Mouse (Mus musculus): ENCODE data around the gene Mib2. TPM values are rescaled to one million over a fixed set of nuclear protein-coding genes. Genes with fewer than 3 reads are reported as not detected.
A peak's percentile ranks its signal among the peaks of the same experiment; 100 is the strongest.
"Not testable (repeated sequence)": the region's sequence is repeated elsewhere in the genome, so short reads cannot be mapped to it uniquely, and the experiment has no call there.

Mib2 gene
- polyA plus RNA-seq, 1 experiment from 2014 or later = 36.7 TPM

DNA sequence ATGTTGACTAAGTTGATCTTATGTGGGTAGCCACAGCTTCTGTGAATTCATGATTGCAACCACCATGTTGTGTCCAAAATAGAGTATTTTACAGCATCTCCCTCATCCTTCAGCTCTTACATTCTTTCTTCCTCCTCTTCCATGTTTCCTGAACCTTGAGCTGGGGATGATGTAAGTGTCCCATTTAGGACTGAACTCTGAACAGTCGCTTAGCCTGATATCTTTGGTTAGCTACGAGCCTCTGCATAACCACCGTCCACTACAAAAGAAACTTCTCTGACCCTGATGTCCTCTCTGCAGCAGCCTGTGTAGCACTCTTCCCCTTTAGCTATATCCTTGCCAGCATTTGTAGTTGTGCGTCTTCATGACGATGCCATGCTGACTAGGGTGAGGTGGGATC, 23.3 kb downstream of the Mib2 start:
- no peaks in the 10 kb centered on the region for H3K9me3 ChIP-seq
- H3K27me3 ChIP-seq = no peaks in the 10 kb centered on the region; the same call in 1 of the 2 replicates
- H3K4me2 ChIP-seq = no peak overlapping the region
- 96% methylated on average over 5 of the region's 5 CpGs for WGBS
- peaks cover 87% of the 10 kb centered on the region for H3K36me3 ChIP-seq
- ATAC-seq (ENCODE audit: insufficient number of reproducible peaks, insufficient read depth, low FRiP score, low TSS enrichment, low read depth) = no peak
- H3K9ac ChIP-seq = no peak overlapping the region
- H3K4me1 ChIP-seq = no peaks in the 10 kb centered on the region
- H3K4me3 ChIP-seq = no peak overlapping the region
- H3K27ac ChIP-seq = no peak overlapping the region

DNA sequence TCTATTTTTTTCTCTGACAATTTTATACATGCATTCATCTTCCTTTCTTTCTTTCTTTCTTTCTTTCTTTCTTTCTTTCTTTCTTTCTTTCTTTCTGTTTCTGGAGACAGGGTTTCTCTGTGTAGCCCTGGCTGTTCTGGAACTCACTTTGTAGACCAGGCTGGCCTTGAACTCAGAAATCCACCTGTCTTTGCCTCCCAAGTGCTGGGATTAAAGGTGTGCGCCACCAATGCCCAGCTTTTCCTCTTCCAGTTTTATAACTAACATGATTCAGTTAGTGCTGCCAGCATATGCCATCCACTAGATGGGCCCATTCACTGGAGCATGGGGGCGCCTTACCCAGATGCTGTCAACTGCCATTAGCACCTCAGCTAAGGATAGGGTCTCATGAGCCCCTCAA, 23.7 kb downstream of the Mib2 start, which contains the start of gene Gm10563:
Gene Gm10563, minus strand, starts transcription at position 101 of the 400 bp plus-strand sequence.
- H3K27me3 ChIP-seq; H3K4me1 ChIP-seq; H3K4me2 ChIP-seq; ATAC-seq (ENCODE audit: insufficient number of reproducible peaks, insufficient read depth, low FRiP score, low TSS enrichment, low read depth); H3K9ac ChIP-seq; H3K27ac ChIP-seq; H3K9me3 ChIP-seq; H3K4me3 ChIP-seq: not testable (repeated sequence)
- peaks cover 87% of the 10 kb centered on the region for H3K36me3 ChIP-seq
- WGBS = 94% methylated on average over 2 of the region's 2 CpGs

DNA sequence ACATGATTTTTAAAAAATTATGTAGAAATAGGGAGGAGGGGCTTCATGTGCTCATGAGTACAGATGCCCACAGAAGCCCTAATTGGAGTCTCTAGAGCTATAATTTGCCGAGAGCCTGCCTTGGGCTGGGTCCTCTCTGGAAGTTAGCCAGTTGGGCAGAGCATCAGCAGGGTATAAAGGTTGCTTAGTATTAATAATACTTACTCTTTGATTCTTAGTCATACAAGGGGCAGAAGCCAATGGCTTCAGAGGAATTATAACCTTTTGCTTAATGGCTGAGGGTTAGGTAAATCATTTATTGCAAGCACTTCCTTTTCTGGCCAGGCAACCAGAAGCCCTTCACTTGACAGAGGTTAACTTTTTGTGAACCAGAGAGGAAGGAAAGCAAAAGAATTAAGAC, 25.5 kb downstream of the Mib2 start:
- Histone ChIP-seq H3K4me3 (no peak overlapping the region), H3K4me1 (no peaks in the 10 kb centered on the region), H3K36me3 (peaks cover 83% of the 10 kb centered on the region), H3K9me3 (no peaks in the 10 kb centered on the region), H3K9ac (no peak overlapping the region), H3K27me3 (no peaks in the 10 kb centered on the region), H3K27ac (no peak overlapping the region), H3K4me2 (no peak overlapping the region)
- no peak for ATAC-seq (ENCODE audit: insufficient number of reproducible peaks, insufficient read depth, low FRiP score, low TSS enrichment, low read depth)
- 84% methylated on average over 1 of the region's 1 CpGs for WGBS

DNA sequence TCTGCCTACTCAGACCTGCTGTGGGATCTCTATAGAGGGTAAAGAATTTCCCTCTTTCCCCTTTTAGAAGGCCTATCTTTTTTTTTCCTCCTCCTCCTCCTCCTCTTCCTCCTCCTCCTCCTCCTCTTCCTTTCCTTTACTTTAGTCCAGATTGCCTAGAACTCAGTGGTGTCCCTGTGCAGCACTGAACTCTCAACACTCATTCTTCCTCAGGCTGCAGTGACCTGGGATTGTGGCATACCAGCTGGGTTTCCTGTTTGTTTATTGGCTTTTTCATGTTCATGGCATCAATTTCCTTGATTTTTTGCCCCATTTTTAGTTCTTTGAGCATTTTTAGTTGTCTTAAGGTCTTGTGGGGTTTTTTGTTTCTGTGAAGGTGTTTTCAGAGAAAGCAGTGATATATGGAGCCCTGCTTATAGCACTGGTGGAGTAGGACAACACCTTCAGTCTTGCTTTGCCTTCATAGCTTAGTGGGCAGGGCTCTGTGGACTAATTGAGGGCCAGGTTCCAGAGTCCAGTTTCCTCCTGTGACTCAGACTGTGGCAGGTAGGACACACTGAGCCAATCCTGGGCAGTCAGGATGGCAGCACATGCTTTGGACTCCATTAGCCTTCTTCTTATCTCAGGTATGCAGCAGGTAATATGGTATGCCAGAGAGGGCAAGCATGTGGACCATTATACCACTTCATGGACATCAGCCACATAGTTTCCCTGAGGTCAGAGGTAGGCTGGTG, 33.1 kb downstream of the Mib2 start:
- no peak for ATAC-seq (ENCODE audit: insufficient number of reproducible peaks, insufficient read depth, low FRiP score, low TSS enrichment, low read depth)
- Histone ChIP-seq H3K9ac (no peak overlapping the region), H3K9me3 (no peaks in the 10 kb centered on the region), H3K27ac (no peak overlapping the region), H3K36me3 (peaks cover 87% of the 10 kb centered on the region), H3K4me2 (no peak overlapping the region), H3K4me1 (no peaks in the 10 kb centered on the region), H3K4me3 (no peak overlapping the region), H3K27me3 (no peaks in the 10 kb centered on the region)

DNA sequence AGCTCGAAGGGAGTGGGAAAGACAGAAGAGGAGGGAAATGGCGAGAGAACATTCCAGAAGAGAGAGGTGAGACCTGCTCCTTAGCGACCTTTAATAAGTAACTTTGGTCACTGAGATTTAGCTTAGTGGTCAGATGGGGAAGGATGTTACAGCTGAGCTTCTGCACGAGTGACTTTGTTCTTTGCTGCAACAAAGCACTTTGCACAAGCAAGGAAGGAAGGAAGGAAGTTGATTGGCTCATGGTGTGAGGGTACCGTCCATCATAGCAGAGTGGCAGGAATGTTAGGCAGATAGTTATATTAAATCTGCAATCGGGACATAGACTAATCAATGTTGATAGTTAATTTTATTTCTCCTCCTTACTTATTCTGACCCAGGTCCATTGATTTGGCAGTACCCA, 38.7 kb downstream of the Mib2 start:
- no peak for ATAC-seq (ENCODE audit: insufficient number of reproducible peaks, insufficient read depth, low FRiP score, low TSS enrichment, low read depth)
- H3K27me3 ChIP-seq = no peaks in the 10 kb centered on the region
- H3K9me3 ChIP-seq = no peaks in the 10 kb centered on the region
- H3K36me3 ChIP-seq = peaks cover 73% of the 10 kb centered on the region
- H3K4me2 ChIP-seq = no peak overlapping the region
- H3K9ac ChIP-seq = no peak overlapping the region
- H3K4me1 ChIP-seq = 0 out of 2 replicates have a peak, but pooled peaks cover 2% of the 10 kb centered on the region
- no peak overlapping the region for H3K27ac ChIP-seq
- H3K4me3 ChIP-seq = no peak overlapping the region
- WGBS = 89% methylated on average over 6 of the region's 6 CpGs

DNA sequence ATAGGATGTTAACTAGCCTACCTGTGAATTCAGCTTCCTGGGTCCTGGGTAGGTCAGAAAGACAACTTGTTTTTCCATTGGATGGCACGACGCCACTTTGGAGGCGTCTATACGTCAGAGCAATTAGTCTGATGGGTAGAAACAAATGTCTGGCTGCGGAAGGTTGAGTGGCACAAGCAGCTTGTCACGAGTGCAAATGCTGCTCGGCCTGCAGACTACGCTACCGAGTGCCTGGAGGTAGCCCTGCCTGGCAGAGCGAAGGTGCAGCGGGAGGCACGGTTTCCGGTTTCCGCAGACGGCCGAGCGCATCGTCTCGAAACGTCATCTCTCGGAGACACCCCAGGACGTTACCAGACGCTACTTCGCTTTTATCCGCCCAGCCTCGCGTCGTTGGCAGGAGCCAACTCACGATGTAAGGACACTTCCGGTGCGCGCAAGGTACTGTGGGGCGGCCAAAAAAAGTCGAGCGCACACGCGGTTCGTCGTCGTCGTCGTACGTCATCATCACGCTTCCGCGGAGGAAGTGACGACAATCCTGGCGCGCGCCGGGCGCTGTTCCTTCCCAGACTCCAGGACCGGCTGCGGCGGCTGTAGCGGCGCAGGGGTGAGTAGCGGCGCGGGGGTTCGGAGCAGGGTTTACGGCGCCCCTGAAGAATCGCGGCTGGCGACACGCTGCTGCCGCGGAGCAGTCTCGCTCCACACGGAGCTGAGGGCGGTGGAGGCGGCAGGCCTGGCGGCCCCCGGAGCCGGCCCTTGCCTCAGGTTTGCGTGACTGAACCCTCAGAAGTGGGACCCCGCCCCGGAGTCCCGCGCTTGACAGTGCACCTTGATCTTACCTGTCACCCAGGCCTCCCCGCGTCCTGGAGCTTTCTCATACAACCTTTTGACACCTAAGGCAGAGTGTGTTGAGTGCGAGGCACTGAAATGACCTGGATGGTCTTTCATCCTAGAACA, 44.4 kb downstream of the Mib2 start, which contains the start of gene Cdk11b:
Gene Cdk11b, plus strand, starts transcription at position 517 of the 954 bp plus-strand sequence.
- H3K27ac ChIP-seq = peak within 1 kb of the TSS; percentile 95
- peak; percentile 99 for ATAC-seq (ENCODE audit: insufficient number of reproducible peaks, insufficient read depth, low FRiP score, low TSS enrichment, low read depth)
- H3K9ac ChIP-seq = peak within 1 kb of the TSS; percentile 91
- H3K4me1 ChIP-seq = peaks cover 5% of the 10 kb centered on the region; the same call in 1 of the 2 replicates
- no peaks in the 10 kb centered on the region for H3K27me3 ChIP-seq
- H3K36me3 ChIP-seq = peaks cover 51% of the 10 kb centered on the region
- peak within 1 kb of the TSS; percentile 97 for H3K4me3 ChIP-seq
- no peaks in the 10 kb centered on the region for H3K9me3 ChIP-seq
- under 1% methylated on average over 84 of the region's 84 CpGs for WGBS
- peak within 1 kb of the TSS; percentile 72 for H3K4me2 ChIP-seq

DNA sequence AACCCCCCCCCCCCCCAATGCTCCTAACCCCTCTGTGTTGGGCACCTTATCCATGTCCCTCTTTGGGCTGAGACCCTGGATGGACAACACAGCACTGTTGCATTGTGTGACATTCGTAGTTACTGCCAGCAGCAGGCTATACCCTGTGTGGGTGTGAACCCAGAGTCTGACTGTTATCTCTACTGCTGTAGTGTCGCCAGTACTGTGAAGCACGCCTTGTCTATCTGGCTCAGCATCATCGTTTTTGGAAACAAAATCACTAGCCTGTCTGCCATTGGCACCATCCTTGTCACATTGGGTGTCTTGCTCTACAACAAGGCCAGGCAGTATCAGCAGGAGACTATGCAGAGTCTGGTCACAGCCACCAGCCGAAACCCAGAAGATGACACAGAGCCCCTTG, 50.7 kb downstream of the Mib2 start:
- no peaks in the 10 kb centered on the region for H3K9me3 ChIP-seq
- no peak for ATAC-seq (ENCODE audit: insufficient number of reproducible peaks, insufficient read depth, low FRiP score, low TSS enrichment, low read depth)

DNA sequence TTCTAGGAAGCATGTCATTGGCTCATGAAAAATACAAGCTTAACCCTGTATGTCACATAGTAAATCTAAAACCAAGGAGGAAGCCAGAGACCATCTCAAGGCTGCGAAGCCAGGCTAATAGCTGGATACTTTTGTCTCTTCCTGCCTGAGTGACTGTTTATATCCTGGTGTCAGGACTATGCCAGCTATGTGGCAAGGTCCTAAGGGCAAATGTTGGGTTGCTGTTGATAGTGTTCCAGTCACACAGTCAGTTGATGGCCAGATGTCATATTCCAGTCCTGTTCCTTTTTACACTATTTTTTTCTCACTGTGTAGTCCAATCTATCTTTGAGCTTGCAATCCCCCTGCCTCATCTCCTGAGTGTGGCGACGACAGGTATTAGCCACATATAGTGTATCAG, 55.7 kb downstream of the Mib2 start:
- 95% methylated on average over 3 of the region's 3 CpGs for WGBS
- Histone ChIP-seq H3K4me1 (no peaks in the 10 kb centered on the region), H3K9me3 (no peaks in the 10 kb centered on the region), H3K36me3 (peaks cover 79% of the 10 kb centered on the region), H3K9ac (no peak overlapping the region), H3K4me2 (no peak overlapping the region), H3K4me3 (no peak overlapping the region), H3K27me3 (no peaks in the 10 kb centered on the region), H3K27ac (no peak overlapping the region)
- ATAC-seq (ENCODE audit: insufficient number of reproducible peaks, insufficient read depth, low FRiP score, low TSS enrichment, low read depth) = no peak

More for the DNA sequence above, 50.7 kb downstream of the Mib2 start:
- WGBS = 96% methylated on average over 5 of the region's 5 CpGs
- no peaks in the 10 kb centered on the region for H3K27me3 ChIP-seq
- H3K9ac ChIP-seq = no peak overlapping the region
- H3K4me2 ChIP-seq = no peak overlapping the region
- no peak overlapping the region for H3K27ac ChIP-seq
- no peak overlapping the region for H3K4me3 ChIP-seq
- no peaks in the 10 kb centered on the region for H3K4me1 ChIP-seq
- peaks cover 81% of the 10 kb centered on the region for H3K36me3 ChIP-seq

DNA sequence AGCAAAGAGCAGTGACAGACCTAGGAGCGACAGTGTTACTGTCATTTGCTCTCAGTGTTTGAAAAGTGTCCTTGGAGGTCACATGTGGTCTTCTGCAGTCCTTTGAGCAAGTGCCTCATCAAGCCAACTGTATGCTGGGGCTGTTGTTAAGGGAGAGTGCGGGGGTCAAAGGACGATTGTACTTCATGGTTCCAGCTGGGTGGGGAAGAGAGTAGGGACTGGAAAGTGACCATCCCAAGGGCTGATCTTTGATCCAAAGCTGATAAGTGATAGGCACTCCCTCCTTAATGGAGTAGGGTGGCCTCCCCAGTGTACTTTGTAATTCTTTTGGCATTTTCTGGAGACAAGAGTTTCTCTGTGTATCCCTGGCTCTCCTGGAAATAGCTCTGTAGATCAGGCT, 57.1 kb downstream of the Mib2 start:
- H3K4me3 ChIP-seq = no peak overlapping the region
- 93% methylated on average over 3 of the region's 3 CpGs for WGBS
- H3K4me1 ChIP-seq = no peaks in the 10 kb centered on the region
- no peaks in the 10 kb centered on the region for H3K27me3 ChIP-seq
- no peak overlapping the region for H3K27ac ChIP-seq
- no peak for ATAC-seq (ENCODE audit: insufficient number of reproducible peaks, insufficient read depth, low FRiP score, low TSS enrichment, low read depth)
- no peak overlapping the region for H3K4me2 ChIP-seq
- H3K36me3 ChIP-seq = peaks cover 68% of the 10 kb centered on the region
- no peak overlapping the region for H3K9ac ChIP-seq
- no peaks in the 10 kb centered on the region for H3K9me3 ChIP-seq

DNA sequence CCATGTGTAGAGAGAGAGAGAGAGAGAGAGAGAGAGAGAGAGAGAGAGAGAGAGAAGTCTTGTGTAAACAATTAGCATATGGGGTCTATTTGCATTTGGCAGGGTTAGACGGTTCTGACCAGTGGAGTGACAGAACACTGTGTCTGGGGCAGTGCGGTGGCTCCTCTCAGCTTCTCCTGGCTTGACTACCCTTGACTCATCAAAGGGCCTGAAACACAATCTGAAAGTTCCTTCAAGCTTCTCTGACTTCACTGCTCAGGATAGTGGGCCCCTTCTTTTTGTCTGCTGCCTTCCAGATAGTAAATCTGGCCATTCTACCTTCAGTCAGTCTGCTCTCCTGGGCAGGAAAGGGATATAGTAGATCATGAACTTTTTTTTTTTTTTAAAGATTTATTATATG, 62.2 kb downstream of the Mib2 start:
- H3K9me3 ChIP-seq = no peaks in the 10 kb centered on the region
- H3K36me3 ChIP-seq = peaks cover 45% of the 10 kb centered on the region
- no peak overlapping the region for H3K4me2 ChIP-seq
- no peak for ATAC-seq (ENCODE audit: insufficient number of reproducible peaks, insufficient read depth, low FRiP score, low TSS enrichment, low read depth)
- H3K27me3 ChIP-seq = no peaks in the 10 kb centered on the region
- H3K27ac ChIP-seq = no peak overlapping the region
- no peak overlapping the region for H3K9ac ChIP-seq
- peaks cover 11% of the 10 kb centered on the region; the same call in 1 of the 2 replicates for H3K4me1 ChIP-seq
- 85% methylated on average over 2 of the region's 2 CpGs for WGBS
- no peak overlapping the region for H3K4me3 ChIP-seq

DNA sequence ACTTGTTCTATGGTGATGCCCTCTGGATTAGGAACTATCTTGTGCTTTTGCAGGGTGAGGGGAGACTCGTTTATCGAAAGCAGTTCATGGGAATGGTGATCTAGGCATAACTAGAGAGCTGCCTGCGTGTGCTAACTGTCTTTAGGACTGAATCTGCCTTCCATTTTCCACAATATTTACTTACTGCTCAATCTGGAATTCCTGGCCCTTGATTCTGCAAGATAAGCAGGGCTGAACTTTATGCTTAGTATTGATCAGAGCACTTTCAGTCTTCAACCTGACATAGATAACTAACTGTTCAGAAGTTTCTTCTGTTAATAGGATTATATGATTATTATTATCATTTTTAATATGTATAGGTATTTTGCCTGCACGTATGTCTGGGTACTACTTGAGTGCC, 63.9 kb downstream of the Mib2 start:
- H3K4me1 ChIP-seq = peaks cover 11% of the 10 kb centered on the region; the same call in 1 of the 2 replicates
- no peak overlapping the region for H3K27ac ChIP-seq
- no peaks in the 10 kb centered on the region for H3K27me3 ChIP-seq
- peaks cover 30% of the 10 kb centered on the region for H3K36me3 ChIP-seq
- no peak overlapping the region for H3K4me3 ChIP-seq
- 93% methylated on average over 4 of the region's 4 CpGs for WGBS
- H3K4me2 ChIP-seq = no peak overlapping the region
- ATAC-seq (ENCODE audit: insufficient number of reproducible peaks, insufficient read depth, low FRiP score, low TSS enrichment, low read depth) = no peak
- H3K9me3 ChIP-seq = no peaks in the 10 kb centered on the region
- H3K9ac ChIP-seq = no peak overlapping the region

Data from embryonic facial prominence, embryonic 13.5 days (tissue).